Mouse (Mus musculus) olfactory bulb, adult 2 months (tissue): ENCODE measurements at regions not wholly inside any gene's neighbourhood (a gene's known extent, or its start where the extent isn't known, plus 50 kb on each side); places are given as distances from the start of the nearest gene placed in this dataset.

ENCODE experiments used
- CTCF ChIP-seq: fragments of 200-500 bp; IDR thresholded peaks from 2 replicates; pipeline ENCODE4 v1.5.1; 2012; ENCODE audit warnings: low read depth, mild to moderate bottlenecking, low read length, moderate library complexity; ENCODE audit not compliant: insufficient read depth
- POLR2A ChIP-seq: fragments of 200-500 bp; IDR thresholded peaks from 2 replicates; pipeline ENCODE4 v1.6.1; 2012; ENCODE audit warnings: mild to moderate bottlenecking, low read depth, low read length, moderate library complexity; ENCODE audit not compliant: insufficient read depth

DNA sequence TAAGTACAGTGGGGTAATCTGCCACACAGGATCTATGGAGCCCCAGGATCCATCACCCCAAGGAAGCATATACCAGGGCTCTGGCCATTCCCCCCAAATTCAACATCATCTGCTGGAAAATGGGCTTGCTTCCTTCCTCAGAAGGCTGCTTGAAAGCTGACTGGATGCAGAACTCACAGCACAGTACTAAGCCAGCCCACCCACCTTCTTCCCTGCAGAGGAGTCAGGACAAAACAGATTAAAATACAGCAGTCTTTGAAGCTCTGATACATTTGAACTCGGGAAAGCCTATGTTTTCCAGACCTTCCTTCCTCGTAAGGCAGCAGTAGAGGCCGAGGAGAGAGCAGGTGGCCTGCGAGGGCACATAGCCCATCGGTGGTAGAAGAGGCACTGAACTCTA lies 61.7 kb downstream of the Pja1 start:
- TF ChIP-seq CTCF (no peak), POLR2A (no peak)
